Mouse (Mus musculus) neural tube, embryonic 11.5 days (tissue): ENCODE results near the gene Car5a. TPM values are rescaled to one million over a fixed set of nuclear protein-coding genes. Genes with fewer than 3 reads are reported as not detected.

Source experiments
- ATAC-seq: fragments of 200-750 bp; cut with Nextera tagmentation; 2 replicates; pipeline ENCODE4 v1.8.0; 2017; ENCODE audit warnings: moderate number of reproducible peaks, mild to moderate bottlenecking, moderate TSS enrichment, moderate library complexity; ENCODE audit not compliant: insufficient read depth, low FRiP score, low TSS enrichment
- DNase-seq: peaks from one replicate; pipeline ENCODE4 v3.0.0-alpha.2; 2015; ENCODE audit warnings: low spot score
- H3K27ac ChIP-seq: fragments of 300-500 bp; sonication (generic); 2 replicates; pipeline ENCODE4 v1.5.1; 2014; ENCODE audit warnings: low read depth, mild to moderate bottlenecking, low read length
- H3K27me3 ChIP-seq: fragments of 300-500 bp; sonication (generic); 2 replicates; pipeline ENCODE4 v1.6.1; 2014; ENCODE audit warnings: mild to moderate bottlenecking, low read length, mixed read lengths; ENCODE audit not compliant: control insufficient read depth, insufficient read depth
- H3K36me3 ChIP-seq: fragments of 300-500 bp; sonication (generic); 2 replicates; pipeline ENCODE4 v1.6.1; 2014; ENCODE audit warnings: mild to moderate bottlenecking, low read length, moderate library complexity, mixed read lengths; ENCODE audit not compliant: control insufficient read depth, insufficient read depth
- H3K4me1 ChIP-seq: fragments of 300-500 bp; sonication (generic); 2 replicates; pipeline ENCODE4 v1.6.1; 2014; ENCODE audit warnings: low read length, mixed read lengths; ENCODE audit not compliant: control insufficient read depth, insufficient read depth
- H3K4me2 ChIP-seq: fragments of 300-500 bp; sonication (generic); 2 replicates; pipeline ENCODE4 v1.6.1; 2014; ENCODE audit warnings: low read depth, mild to moderate bottlenecking, moderate library complexity
- H3K4me3 ChIP-seq: fragments of 300-500 bp; sonication (generic); 2 replicates; pipeline ENCODE4 v1.5.1; 2014; ENCODE audit warnings: low read depth, low read length
- H3K9ac ChIP-seq: fragments of 300-500 bp; sonication (generic); 2 replicates; pipeline ENCODE4 v1.6.1; 2014; ENCODE audit warnings: mild to moderate bottlenecking, low read length
- H3K9me3 ChIP-seq: fragments of 300-500 bp; sonication (generic); 2 replicates; pipeline ENCODE4 v1.6.1; 2016; ENCODE audit warnings: low read length; ENCODE audit not compliant: control insufficient read depth
- WGBS: fragments of 180-500 bp; shearing (Covaris S2); extraction: QIAGEN DNeasy Blood & Tissue Kit; methylation state at CpG from one replicate; pipeline ENCODE4 v1.1.7; 2014; 5-methylcytosine and 5-hydroxymethylcytosine counted together
- polyA plus RNA-seq: library from polyadenylated mRNA; unstranded; fragments of >200 nt; fragmentation: Nextera tagmentation; extraction: Ambion mirVana; gene quantifications from 2 replicates; pipeline ENCODE4 v1.2.1, GENCODE M21; 2014

Gene Car5a
- polyA plus RNA-seq, 1 experiment from 2014 or later = not detected

- WGBS = 70% methylated on average over 18 of the region's 18 CpGs
- DNase-seq (no peak), ATAC-seq (no peak)
- Histone ChIP-seq H3K27me3 (no peaks in the 10 kb centered on the region), H3K36me3 (peaks cover 2% of the 10 kb centered on the region; the same call in 1 of the 2 replicates), H3K4me3 (no peak overlapping the region), H3K9me3 (no peaks in the 10 kb centered on the region), H3K4me1 (peaks cover 28% of the 10 kb centered on the region), H3K9ac (no peak overlapping the region; the same call in 1 of the 2 replicates), H3K27ac (peak overlapping the region; percentile 70), H3K4me2 (no peak overlapping the region)
These were observed 45.3 kb downstream of the Car5a start for GRCm38 (mm10) chr8:121899180-121900044.

GRCm38 (mm10) chr8:121898401-121898931 is 46.2 kb downstream of the Car5a start:
- Histone ChIP-seq H3K9ac (peak overlapping the region; percentile 28; the same call in 1 of the 2 replicates), H3K4me3 (no peak overlapping the region), H3K4me2 (peak overlapping the region; percentile 22; the same call in 1 of the 2 replicates), H3K4me1 (peaks cover 28% of the 10 kb centered on the region), H3K36me3 (peaks cover 2% of the 10 kb centered on the region; the same call in 1 of the 2 replicates), H3K27me3 (no peaks in the 10 kb centered on the region), H3K27ac (peak overlapping the region; percentile 71), H3K9me3 (no peaks in the 10 kb centered on the region)
- DNase-seq (peak; percentile 74), ATAC-seq (peak; percentile 77)
- 2% methylated on average over 4 of the region's 4 CpGs for WGBS

GRCm38 (mm10) chr8:121897871-121898381 is 46.8 kb downstream of the Car5a start:
- Histone ChIP-seq H3K27ac (peak overlapping the region; percentile 71), H3K9me3 (no peaks in the 10 kb centered on the region), H3K4me2 (peak overlapping the region; percentile 22; the same call in 1 of the 2 replicates), H3K27me3 (no peaks in the 10 kb centered on the region), H3K9ac (peak overlapping the region; percentile 43), H3K4me1 (peaks cover 28% of the 10 kb centered on the region), H3K4me3 (no peak overlapping the region), H3K36me3 (peaks cover 2% of the 10 kb centered on the region; the same call in 1 of the 2 replicates)
- 6% methylated on average over 7 of the region's 7 CpGs for WGBS
- no peak for ATAC-seq
- DNase-seq = peak; percentile 37

GRCm38 (mm10) chr8:121897205-121897604 is 47.5 kb downstream of the Car5a start:
- Histone ChIP-seq H3K4me1 (peaks cover 28% of the 10 kb centered on the region), H3K27me3 (no peaks in the 10 kb centered on the region), H3K4me3 (no peak overlapping the region), H3K9ac (no peak overlapping the region), H3K9me3 (no peaks in the 10 kb centered on the region), H3K27ac (no peak overlapping the region), H3K36me3 (peaks cover 2% of the 10 kb centered on the region; the same call in 1 of the 2 replicates), H3K4me2 (no peak overlapping the region)
- ATAC-seq (no peak), DNase-seq (no peak)
- 82% methylated on average over 9 of the region's 9 CpGs for WGBS

- DNase-seq (no peak), ATAC-seq (no peak)
- Histone ChIP-seq H3K4me1 (peaks cover 25% of the 10 kb centered on the region), H3K9me3 (no peaks in the 10 kb centered on the region), H3K9ac (no peak overlapping the region), H3K27ac (no peak overlapping the region), H3K36me3 (peaks cover 2% of the 10 kb centered on the region; the same call in 1 of the 2 replicates), H3K4me3 (no peak overlapping the region), H3K4me2 (no peak overlapping the region), H3K27me3 (no peaks in the 10 kb centered on the region)
- 22% methylated on average over 12 of the region's 12 CpGs for WGBS
These were observed 48.1 kb downstream of the Car5a start for GRCm38 (mm10) chr8:121896476-121897145.

- Histone ChIP-seq H3K27me3 (no peaks in the 10 kb centered on the region), H3K4me2 (no peak overlapping the region), H3K4me3 (no peak overlapping the region), H3K4me1 (peaks cover 25% of the 10 kb centered on the region), H3K27ac (no peak overlapping the region), H3K36me3 (peaks cover 2% of the 10 kb centered on the region; the same call in 1 of the 2 replicates), H3K9ac (no peak overlapping the region), H3K9me3 (no peaks in the 10 kb centered on the region)
- WGBS = 81% methylated on average over 7 of the region's 7 CpGs
- no peak for DNase-seq
- no peak for ATAC-seq
These were observed 48.8 kb downstream of the Car5a start for GRCm38 (mm10) chr8:121895910-121896309.

GRCm38 (mm10) chr8:121892875-121893274 is 51.8 kb downstream of the Car5a start:
- ATAC-seq (no peak), DNase-seq (no peak)
- WGBS = 95% methylated on average over 5 of the region's 5 CpGs
- peaks cover 2% of the 10 kb centered on the region for H3K36me3 ChIP-seq
- H3K4me1 ChIP-seq = peaks cover 12% of the 10 kb centered on the region
- no peak overlapping the region for H3K4me2 ChIP-seq
- H3K4me3 ChIP-seq = no peak overlapping the region
- H3K9ac ChIP-seq = no peak overlapping the region
- no peaks in the 10 kb centered on the region for H3K9me3 ChIP-seq
- no peak overlapping the region for H3K27ac ChIP-seq
- H3K27me3 ChIP-seq = no peaks in the 10 kb centered on the region
